Mouse (Mus musculus) kidney, postnatal 36 days (tissue): ENCODE measurements around the gene Ifi203.
A peak's percentile ranks its signal among the peaks of the same experiment; 100 is the strongest.
"Not testable (repeated sequence)": the region's sequence is repeated elsewhere in the genome, so short reads cannot be mapped to it uniquely, and the experiment has no call there.

ENCODE experiments used
- DNase-seq, 2 experiments: peaks; one replicate each; pipeline ENCODE4 v3.0.0; 2021 to 2022; ENCODE audit warnings: mixed read lengths in 2 of 2

Gene Ifi203

DNA sequence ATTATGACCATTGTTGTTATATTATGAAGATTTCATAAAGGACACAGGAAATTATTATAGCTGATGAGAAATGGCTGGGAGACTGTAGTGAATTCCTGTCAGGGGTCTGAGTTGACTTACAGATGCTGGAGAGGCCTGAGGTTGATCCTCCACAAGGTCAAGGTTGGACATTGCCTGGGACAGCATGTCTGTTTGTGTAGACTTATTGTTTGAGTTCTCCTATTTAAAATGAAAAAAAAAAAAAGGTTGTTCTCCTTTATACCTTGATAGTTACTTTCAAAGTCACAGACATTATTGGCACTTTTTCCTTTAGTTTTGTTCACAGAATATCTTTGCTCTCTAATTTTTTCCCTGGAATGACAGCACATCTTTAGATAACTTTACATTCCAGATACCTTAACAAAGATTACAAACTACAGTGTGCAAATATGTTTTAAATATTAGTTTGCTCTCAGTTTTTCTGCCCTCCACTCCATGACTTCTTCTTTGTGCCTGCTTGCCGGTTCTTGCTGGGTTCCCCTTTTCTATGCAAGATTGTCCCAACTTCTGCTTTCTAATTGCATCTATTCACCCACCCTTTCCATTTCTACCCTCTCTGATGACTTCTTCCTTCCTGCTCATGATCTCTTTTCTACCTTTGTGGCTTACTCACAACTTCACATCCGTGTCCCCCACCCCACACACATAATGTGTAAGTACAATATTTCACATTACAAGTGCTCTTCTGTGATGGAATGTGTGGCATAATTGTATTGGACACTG is 55.3 kb downstream of the Ifi203 start:
- DNase-seq, result not testable (repeated sequence)

DNA sequence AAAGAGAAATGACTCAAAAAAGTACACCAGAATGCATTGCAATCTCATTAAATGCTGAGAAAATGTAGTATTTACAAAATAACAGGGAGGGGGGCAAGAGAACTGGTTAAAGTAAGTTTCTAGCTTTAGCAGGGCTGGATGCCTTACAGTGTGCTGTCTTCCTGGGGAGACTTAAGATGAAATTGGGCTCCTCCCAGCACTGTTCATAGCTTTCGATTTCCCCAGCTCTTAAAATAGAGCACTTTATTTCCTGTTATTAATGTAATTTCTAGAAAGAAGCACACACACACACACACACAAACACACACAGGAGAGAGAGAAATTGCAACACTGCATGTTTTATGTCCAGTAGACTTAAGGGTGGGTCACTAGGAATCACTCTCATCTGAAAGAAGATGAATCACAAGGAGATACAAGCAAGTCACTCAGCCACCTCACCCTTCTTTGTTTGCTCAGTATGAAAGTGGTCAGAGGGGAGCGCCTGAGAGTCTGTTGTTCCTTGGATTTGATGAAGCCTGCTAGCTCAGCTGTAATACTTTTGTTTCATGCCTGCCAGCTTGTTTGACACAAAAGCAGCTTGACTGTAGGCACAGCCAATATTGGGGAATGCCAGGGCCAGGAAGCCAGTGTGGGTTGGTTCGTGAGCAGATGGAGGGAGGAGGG is 62.3 kb downstream of the Ifi203 start:
- DNase-seq, result peak; percentile 39 to 54

DNA sequence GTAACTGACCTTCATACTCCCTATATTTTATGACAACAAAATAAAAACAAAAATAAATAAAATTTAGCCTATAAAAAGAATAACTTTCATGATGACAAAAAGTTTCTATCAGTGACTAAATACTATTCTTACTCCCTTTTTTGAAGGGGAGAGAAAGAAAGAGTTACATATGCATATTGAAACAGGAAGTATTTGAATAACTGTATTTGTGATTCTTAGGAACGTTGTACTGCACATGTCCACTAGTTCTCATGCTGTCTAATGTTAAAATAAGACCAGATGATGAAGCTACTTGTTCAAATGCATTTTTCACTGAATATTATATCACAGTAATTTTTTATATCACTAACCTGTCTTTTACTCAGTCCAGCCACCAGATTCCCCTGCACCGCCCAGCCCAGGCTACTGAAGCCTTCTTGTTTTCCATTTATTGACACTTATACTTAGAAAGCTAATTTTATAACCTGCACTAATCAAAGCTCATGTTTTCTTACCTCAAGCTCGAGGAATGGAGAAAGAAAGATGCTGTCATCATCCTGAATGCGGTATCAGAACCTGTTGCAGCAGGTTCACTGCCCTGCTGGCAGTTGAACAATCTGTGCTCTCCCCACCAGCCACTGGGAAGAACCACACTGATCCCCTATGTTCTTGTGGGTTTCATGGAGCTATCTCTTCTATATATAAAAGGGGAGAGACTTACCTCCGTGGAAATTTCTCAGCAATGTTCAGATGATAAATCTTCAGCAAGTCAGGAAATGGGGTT is 63.1 kb downstream of the Ifi203 start:
- DNase-seq, result not testable (repeated sequence)

DNA sequence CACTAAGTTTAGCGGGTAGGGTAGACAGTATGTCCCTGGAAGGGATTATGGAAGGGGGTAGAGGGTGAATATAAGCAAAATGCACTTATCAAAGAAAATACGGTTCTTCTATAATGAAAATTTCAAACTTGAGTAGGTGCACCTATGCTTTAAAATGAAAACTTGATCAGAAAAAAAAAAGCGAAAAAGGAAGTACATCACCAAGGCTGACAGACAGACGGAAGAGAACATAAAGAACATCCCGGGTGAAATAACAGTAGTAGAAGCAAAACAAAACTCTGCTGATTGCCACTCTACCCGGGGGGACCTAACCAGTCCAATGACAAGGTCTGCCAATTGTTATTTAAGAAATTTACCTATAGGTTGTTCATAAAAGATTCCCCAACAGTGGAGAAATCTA is 64.2 kb downstream of the Ifi203 start:
- DNase-seq, result not testable (repeated sequence)

DNA sequence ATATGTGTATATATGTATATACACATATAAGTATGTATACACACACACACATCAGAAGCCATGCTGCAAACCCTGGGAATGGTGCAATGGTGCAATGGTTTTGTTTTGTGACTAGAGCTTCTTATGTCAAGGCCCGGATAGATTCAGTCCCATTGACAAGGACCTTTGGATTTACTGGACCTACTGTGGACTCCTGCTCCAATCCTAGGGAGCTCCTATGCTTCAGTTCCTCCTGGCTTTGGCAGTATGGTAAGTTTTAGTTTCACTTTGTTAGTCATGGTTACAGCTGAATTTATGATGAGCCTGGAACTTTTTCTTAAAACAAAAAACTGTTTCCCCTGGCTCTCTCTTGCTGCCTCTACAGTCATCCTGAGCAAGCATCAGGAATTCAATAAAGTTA is 65.3 kb downstream of the Ifi203 start:
- not testable (repeated sequence) for DNase-seq
